Mouse (Mus musculus) neutrophil, adult 59 days (primary cell): ENCODE results near the gene Pifo. TPM values are rescaled to one million over a fixed set of nuclear protein-coding genes. Genes with fewer than 3 reads are reported as not detected.

Source experiments
- total RNA-seq, 2 experiments: library from RNA; stranded (reverse); gene quantifications; 1 replicate in 1 of 2; 2 replicates in 1 of 2; pipeline ENCODE4 v1.2.4; 2023

The Pifo gene
- not detected for total RNA-seq

GRCm38 (mm10) chr3:106014546-106014945, at the start of gene Pifo:
TSS of gene Pifo (minus strand) at chr3:106014646.

GRCm38 (mm10) chr3:106032781-106033180, 18.3 kb upstream of the Pifo start, which contains the start of gene Chil5:
TSS of gene Chil5 (minus strand) at chr3:106032814.

GRCm38 (mm10) chr3:105973411-105973810, 41.0 kb downstream of the Pifo start, which contains the start of gene Ovgp1:
TSS of gene Ovgp1 (plus strand) at chr3:105973711.

GRCm38 (mm10) chr3:105959999-105960398, 54.4 kb downstream of the Pifo start, which contains the start of gene Atp5f1:
TSS of gene Atp5f1 (minus strand) at chr3:105960099.

GRCm38 (mm10) chr3:105958974-105959580, 55.4 kb downstream of the Pifo start, which contains the start of gene Wdr77:
TSS of gene Wdr77 (plus strand) at chr3:105959369.

Other genes starting within 250 kb of the Pifo start
- gene Rap1a, start 213.3 kb downstream of the Pifo start, total RNA-seq, result 100 to 1,000 TPM; 131 to 157 TPM
- 1 to 10 TPM; 2.7 to 3.2 TPM for gene Adora3, start 143.8 kb downstream of the Pifo start, total RNA-seq
- gene Tmigd3, start 143.7 kb downstream of the Pifo start, total RNA-seq, result 1 to 10 TPM in 1 of 2 experiments, under 1 TPM in 1; 0.49 to 1.2 TPM
- gene I830077J02Rik, start 82.0 kb downstream of the Pifo start, total RNA-seq, result 10 to 100 TPM; 74.1 to 95.4 TPM
- 10 to 100 TPM; 33.7 to 38.0 TPM for gene Wdr77, start 55.3 kb downstream of the Pifo start, total RNA-seq
- 100 to 1,000 TPM; 150 to 160 TPM for gene Atp5f1, start 54.5 kb downstream of the Pifo start, total RNA-seq
- gene Ovgp1, start 40.9 kb downstream of the Pifo start, total RNA-seq, result 1 to 10 TPM; 5.5 to 6.3 TPM
- gene Chil5, start 18.2 kb upstream of the Pifo start, total RNA-seq, result 10 to 100 TPM; 12.4 to 19.1 TPM
- gene Chia1, start 98.6 kb upstream of the Pifo start, total RNA-seq, result not detected
- 1,000 to 10,000 TPM; 2,886 to 3,700 TPM for gene Chil3, start 152.9 kb upstream of the Pifo start, total RNA-seq
- 1 to 10 TPM; 1.0 to 1.4 TPM for gene Chil4, start 204.9 kb upstream of the Pifo start, total RNA-seq